Mouse (Mus musculus) left cerebral cortex, adult 18-20 months (tissue): ENCODE measurements around the gene Zfp354b. TPM values are rescaled to one million over a fixed set of nuclear protein-coding genes. Genes with fewer than 3 reads are reported as not detected.

ENCODE experiments used
- DNase-seq, 2 experiments: peaks; one replicate each; pipeline ENCODE4 v3.0.0; 2021 to 2022; ENCODE audit warnings: low spot score in 2 of 2, mixed read lengths in 1 of 2
- long read RNA-seq, 2 experiments: library from polyadenylated mRNA; stranded (forward); transcript quantifications; one replicate each; pipeline ENCODE4 v2.0.0; 2021
- total RNA-seq, 2 experiments: library from RNA; stranded (reverse); gene quantifications; 2 replicates each; pipeline ENCODE4 v1.2.3; 2021

The Zfp354b gene
- total RNA-seq: 1 to 10 TPM; 6.1 to 8.8 TPM
- long read RNA-seq, experiment 1, partial matches to known transcripts: 0 of 5 reads
- long read RNA-seq, experiment 1, other reads (novel, unspliced or antisense): 2 of 5 reads
- long read RNA-seq, experiment 2, partial matches to known transcripts: 1 of 7 reads
- long read RNA-seq, experiment 2, other reads (novel, unspliced or antisense): 3 of 7 reads

GRCm38 (mm10) chr11:50931451-50931866 is at the start of gene Zfp354b:
Gene Zfp354b (minus strand): TSS chr11:50931633.
- peak; percentile 81 to 85 for DNase-seq

- no peak for DNase-seq
These were observed 45.8 kb upstream of the Zfp354b start for GRCm38 (mm10) chr11:50977216-50977615.

GRCm38 (mm10) chr11:50966230-50966629 is 34.8 kb upstream of the Zfp354b start, which contains the start of gene Olfr1378:
Gene Olfr1378 (plus strand): TSS chr11:50966530.
- no peak for DNase-seq

- DNase-seq: no peak
These were observed 33.5 kb upstream of the Zfp354b start for GRCm38 (mm10) chr11:50964886-50965285.

GRCm38 (mm10) chr11:50953665-50954064 is 22.2 kb upstream of the Zfp354b start, which contains the start of gene Prop1:
Gene Prop1 (minus strand): TSS chr11:50953765.
- DNase-seq: no peak

GRCm38 (mm10) chr11:50952290-50952689 is 20.9 kb upstream of the Zfp354b start:
- peak; percentile 33 to 36 for DNase-seq

GRCm38 (mm10) chr11:50943506-50943905 is 12.1 kb upstream of the Zfp354b start, which contains the start of gene 4933414I15Rik:
Gene 4933414I15Rik (minus strand): TSS chr11:50943765.
- no peak for DNase-seq

- DNase-seq: no peak
These were observed 11.0 kb upstream of the Zfp354b start for GRCm38 (mm10) chr11:50942386-50942785.

- peak; percentile 16 to 31 for DNase-seq
These were observed 8.4 kb upstream of the Zfp354b start for GRCm38 (mm10) chr11:50939621-50940366.

GRCm38 (mm10) chr11:50938435-50938834 is 7.0 kb upstream of the Zfp354b start:
- DNase-seq: no peak

- no peak for DNase-seq
These were observed 607 bp upstream of the Zfp354b start for GRCm38 (mm10) chr11:50932040-50932439.

- DNase-seq: peak in 1 of 2 experiments; percentile 16
These were observed 412 bp downstream of the Zfp354b start for GRCm38 (mm10) chr11:50931021-50931420.

- peak in 1 of 2 experiments; percentile 10 for DNase-seq
These were observed 891 bp downstream of the Zfp354b start for GRCm38 (mm10) chr11:50930469-50931014.

- peak; percentile 91 to 93 for DNase-seq
These were observed 15.6 kb downstream of the Zfp354b start, which contains the start of gene Zfp2 for GRCm38 (mm10) chr11:50915671-50916320. Gene Zfp2 (minus strand): TSS chr11:50916165.

- DNase-seq: peak in 1 of 2 experiments; percentile 23
These were observed 17.0 kb downstream of the Zfp354b start for GRCm38 (mm10) chr11:50914461-50914860.

GRCm38 (mm10) chr11:50913301-50913700 is 18.1 kb downstream of the Zfp354b start:
- DNase-seq: no peak

- DNase-seq: peak in 1 of 2 experiments; percentile 28
These were observed 23.3 kb downstream of the Zfp354b start for GRCm38 (mm10) chr11:50908136-50908535.

- DNase-seq: no peak
These were observed 34.1 kb downstream of the Zfp354b start for GRCm38 (mm10) chr11:50897359-50897758.

- DNase-seq: no peak
These were observed 39.0 kb downstream of the Zfp354b start for GRCm38 (mm10) chr11:50892441-50892840.

- peak; percentile 94 to 95 for DNase-seq
These were observed 43.9 kb downstream of the Zfp354b start, which contains the start of gene Zfp454 for GRCm38 (mm10) chr11:50887390-50888128. Gene Zfp454 (minus strand): TSS chr11:50887651.

GRCm38 (mm10) chr11:50886933-50887293 is 44.5 kb downstream of the Zfp354b start:
- DNase-seq: no peak
